Mouse (Mus musculus): ENCODE data around the gene Creb5. TPM values are rescaled to one million over a fixed set of nuclear protein-coding genes. Genes with fewer than 3 reads are reported as not detected.

Gene Creb5
- polyA plus RNA-seq, 1 experiment: 2.3 TPM

DNA sequence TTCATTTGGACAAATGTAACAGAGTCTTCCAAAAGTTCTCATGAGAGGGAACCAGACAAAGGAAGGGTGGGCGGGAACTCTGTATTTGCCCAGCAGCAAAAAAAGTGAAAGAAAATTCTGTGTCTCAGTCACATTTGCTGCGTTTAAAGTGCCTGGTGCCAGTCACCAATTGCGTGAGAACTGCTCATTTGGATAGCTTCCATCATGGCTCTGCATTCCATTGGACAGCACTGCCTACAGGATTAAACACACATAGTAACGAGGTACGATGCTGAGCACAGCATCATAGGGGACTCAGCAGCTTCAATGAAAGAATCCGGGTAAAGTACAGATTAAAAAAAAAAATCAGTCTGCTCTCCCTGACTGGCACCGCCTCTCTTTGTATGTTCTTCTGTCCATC lies 443.4 kb downstream of the Creb5 start:
- Histone ChIP-seq H3K4me1 (ENCODE audit: control insufficient read depth, insufficient read depth, low read length) (no peaks in the 10 kb centered on the region), H3K4me3 (ENCODE audit: insufficient read depth, low read length) (no peak overlapping the region), H3K27ac (ENCODE audit: insufficient read depth, low read length) (no peak overlapping the region)
- no peak for TF ChIP-seq POLR2A (IDR thresholded peaks at IDR 0.05; ENCODE audit: extremely low read depth, insufficient read depth, low read length)
- TF ChIP-seq CTCF (IDR thresholded peaks at IDR 0.05; ENCODE audit: extremely low read depth, insufficient read depth, low read length): no peak

DNA sequence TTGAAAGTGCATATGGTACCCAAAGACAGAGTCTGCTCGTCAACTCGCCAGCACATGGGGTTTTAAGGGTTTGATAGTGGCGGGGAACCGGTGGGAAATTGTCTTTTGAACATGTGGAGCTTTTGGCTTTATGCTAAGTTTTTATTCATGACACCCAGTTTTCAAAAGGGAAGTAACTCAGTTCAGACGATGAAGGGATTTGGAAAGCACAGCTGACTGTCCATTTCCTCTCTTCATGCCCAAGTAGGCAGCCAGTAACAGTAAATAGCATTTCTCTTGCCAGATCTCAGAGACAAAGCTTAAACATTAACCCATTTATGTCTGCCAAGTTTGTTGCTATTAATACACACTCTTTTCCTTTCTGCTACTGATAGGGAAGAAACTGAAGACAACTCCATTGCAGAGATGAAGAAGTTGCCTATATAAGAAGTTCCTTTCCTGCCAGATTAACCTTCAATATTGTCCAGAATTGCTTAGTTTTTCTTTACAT lies 444.0 kb downstream of the Creb5 start:
- no peak overlapping the region for H3K27ac ChIP-seq (ENCODE audit: insufficient read depth, low read length)
- H3K4me3 ChIP-seq (ENCODE audit: insufficient read depth, low read length): no peak overlapping the region
- no peaks in the 10 kb centered on the region for H3K4me1 ChIP-seq (ENCODE audit: control insufficient read depth, insufficient read depth, low read length)
- TF ChIP-seq POLR2A (IDR thresholded peaks at IDR 0.05; ENCODE audit: extremely low read depth, insufficient read depth, low read length) (no peak), CTCF (IDR thresholded peaks at IDR 0.05; ENCODE audit: extremely low read depth, insufficient read depth, low read length) (no peak)

DNA sequence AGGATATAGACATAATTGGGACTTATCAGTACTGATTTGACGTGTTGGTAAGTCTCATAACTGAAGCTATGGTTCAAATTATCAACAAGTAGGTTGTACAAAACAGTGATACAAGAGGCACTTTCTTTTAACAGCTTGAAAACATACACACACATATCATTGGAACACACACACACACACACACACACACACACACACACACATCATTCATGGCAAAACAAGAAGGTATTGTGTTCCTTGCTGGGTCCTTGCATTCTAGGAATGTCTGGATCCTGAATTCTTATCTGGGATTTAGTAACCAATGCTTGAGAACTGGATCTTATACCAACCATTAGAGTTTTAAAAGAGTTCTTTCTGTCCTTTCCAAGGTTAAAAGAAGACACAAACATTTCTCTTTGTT lies 446.5 kb downstream of the Creb5 start:
- H3K4me3 ChIP-seq (ENCODE audit: insufficient read depth, low read length): no peak overlapping the region
- TF ChIP-seq POLR2A (IDR thresholded peaks at IDR 0.05; ENCODE audit: extremely low read depth, insufficient read depth, low read length): no peak
- no peak for TF ChIP-seq CTCF (IDR thresholded peaks at IDR 0.05; ENCODE audit: extremely low read depth, insufficient read depth, low read length)
- no peaks in the 10 kb centered on the region for H3K4me1 ChIP-seq (ENCODE audit: control insufficient read depth, insufficient read depth, low read length)
- H3K27ac ChIP-seq (ENCODE audit: insufficient read depth, low read length): no peak overlapping the region

DNA sequence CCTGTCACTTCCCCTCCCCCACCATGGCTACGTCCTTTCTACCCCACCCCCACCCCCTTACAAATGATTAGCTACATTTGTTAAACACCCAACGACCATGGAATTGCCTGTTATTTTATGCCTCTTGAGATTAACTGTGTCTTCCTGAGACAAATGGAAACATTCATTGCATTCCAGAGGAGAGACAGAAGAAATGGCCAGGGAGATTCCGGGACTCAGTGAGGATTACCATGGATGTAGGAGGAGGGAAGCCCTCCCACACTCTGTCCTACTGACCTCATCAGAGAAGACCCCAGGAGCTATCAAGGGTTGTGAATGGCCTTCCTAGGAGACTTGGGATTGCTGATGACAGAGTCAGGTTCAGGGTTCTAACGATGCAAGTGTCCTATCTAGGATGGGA lies 446.9 kb downstream of the Creb5 start:
- no peak overlapping the region for H3K4me3 ChIP-seq (ENCODE audit: insufficient read depth, low read length)
- no peaks in the 10 kb centered on the region for H3K4me1 ChIP-seq (ENCODE audit: control insufficient read depth, insufficient read depth, low read length)
- no peak for TF ChIP-seq POLR2A (IDR thresholded peaks at IDR 0.05; ENCODE audit: extremely low read depth, insufficient read depth, low read length)
- no peak for TF ChIP-seq CTCF (IDR thresholded peaks at IDR 0.05; ENCODE audit: extremely low read depth, insufficient read depth, low read length)
- no peak overlapping the region for H3K27ac ChIP-seq (ENCODE audit: insufficient read depth, low read length)

DNA sequence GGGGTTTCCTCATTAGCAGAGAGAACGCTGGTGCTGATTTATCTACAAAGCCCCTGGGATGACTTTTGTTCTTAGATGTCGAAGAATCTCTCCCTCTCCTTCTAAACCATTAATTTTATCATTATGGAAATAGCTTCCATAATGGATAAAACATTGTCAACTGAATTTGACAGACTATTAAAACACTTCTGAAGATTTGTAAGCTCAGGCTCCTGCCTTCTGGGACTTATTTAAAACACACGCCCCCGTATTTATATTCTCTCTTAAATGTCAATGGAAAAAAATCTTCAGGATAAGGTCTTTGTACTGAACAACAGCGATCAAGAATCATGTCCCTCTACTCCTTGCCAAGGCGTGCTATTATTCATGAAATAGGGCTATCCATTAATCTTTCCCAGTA lies 448.6 kb downstream of the Creb5 start:
- Histone ChIP-seq H3K4me1 (ENCODE audit: control insufficient read depth, insufficient read depth, low read length) (no peaks in the 10 kb centered on the region), H3K27ac (ENCODE audit: insufficient read depth, low read length) (no peak overlapping the region), H3K4me3 (ENCODE audit: insufficient read depth, low read length) (no peak overlapping the region)
- TF ChIP-seq CTCF (IDR thresholded peaks at IDR 0.05; ENCODE audit: extremely low read depth, insufficient read depth, low read length) (no peak), POLR2A (IDR thresholded peaks at IDR 0.05; ENCODE audit: extremely low read depth, insufficient read depth, low read length) (no peak)

DNA sequence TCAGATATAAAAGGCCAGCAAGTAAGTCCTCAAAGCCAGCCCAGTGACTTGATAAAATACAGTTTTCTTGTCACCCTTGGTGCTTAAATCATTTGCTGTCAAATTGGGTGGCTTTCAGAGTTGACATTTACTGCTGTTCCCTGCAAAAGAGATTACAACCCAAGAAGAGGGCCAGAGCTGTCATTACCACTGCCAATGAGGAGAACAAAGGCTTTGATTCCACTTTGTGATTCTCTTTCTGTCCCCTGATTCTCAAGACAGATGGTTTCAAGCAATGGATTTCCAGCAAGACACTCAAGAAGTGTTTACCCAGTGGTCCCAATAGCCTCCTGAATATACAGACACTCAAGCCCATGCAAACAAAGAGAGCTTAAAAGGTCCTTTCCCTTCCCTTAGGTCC lies 451.1 kb downstream of the Creb5 start:
- Histone ChIP-seq H3K4me1 (ENCODE audit: control insufficient read depth, insufficient read depth, low read length) (no peaks in the 10 kb centered on the region), H3K4me3 (ENCODE audit: insufficient read depth, low read length) (no peak overlapping the region), H3K27ac (ENCODE audit: insufficient read depth, low read length) (no peak overlapping the region)
- TF ChIP-seq CTCF (IDR thresholded peaks at IDR 0.05; ENCODE audit: extremely low read depth, insufficient read depth, low read length) (no peak), POLR2A (IDR thresholded peaks at IDR 0.05; ENCODE audit: extremely low read depth, insufficient read depth, low read length) (no peak)

DNA sequence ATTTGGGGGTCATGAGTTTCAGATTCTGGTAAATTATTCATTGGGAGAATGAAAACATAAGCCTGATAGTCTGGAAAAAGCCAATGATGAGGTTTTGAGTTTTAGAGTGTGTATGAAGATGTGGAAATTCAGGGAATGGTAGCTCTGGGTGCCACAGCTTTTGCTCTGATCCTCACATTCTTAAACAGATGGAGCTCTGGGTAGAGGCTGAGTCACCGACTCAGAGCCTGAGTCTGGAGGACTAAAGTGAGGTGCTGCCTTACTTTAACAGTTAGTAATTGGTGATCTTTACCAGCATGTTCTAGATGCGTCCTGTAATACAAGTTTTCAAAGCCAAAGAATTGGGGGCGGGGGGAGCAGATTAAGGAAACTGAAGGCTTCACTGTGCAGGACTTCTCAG lies 454.2 kb downstream of the Creb5 start:
- no peak overlapping the region for H3K27ac ChIP-seq (ENCODE audit: insufficient read depth, low read length)
- H3K4me1 ChIP-seq (ENCODE audit: control insufficient read depth, insufficient read depth, low read length): no peaks in the 10 kb centered on the region
- TF ChIP-seq POLR2A (IDR thresholded peaks at IDR 0.05; ENCODE audit: extremely low read depth, insufficient read depth, low read length) (no peak), CTCF (IDR thresholded peaks at IDR 0.05; ENCODE audit: extremely low read depth, insufficient read depth, low read length) (no peak)
- H3K4me3 ChIP-seq (ENCODE audit: insufficient read depth, low read length): no peak overlapping the region

Other genes starting within 250 kb of the Creb5 start
- 18.3 and 19.3 TPM in 2 replicates for gene Jazf1, start 218.6 kb upstream of the Creb5 start, polyA plus RNA-seq (2012; rRNA removed)

Measured in cortical plate, adult 2 months (tissue).